Mouse (Mus musculus): Measurements from ENCODE around the gene Spred2.

DNA sequence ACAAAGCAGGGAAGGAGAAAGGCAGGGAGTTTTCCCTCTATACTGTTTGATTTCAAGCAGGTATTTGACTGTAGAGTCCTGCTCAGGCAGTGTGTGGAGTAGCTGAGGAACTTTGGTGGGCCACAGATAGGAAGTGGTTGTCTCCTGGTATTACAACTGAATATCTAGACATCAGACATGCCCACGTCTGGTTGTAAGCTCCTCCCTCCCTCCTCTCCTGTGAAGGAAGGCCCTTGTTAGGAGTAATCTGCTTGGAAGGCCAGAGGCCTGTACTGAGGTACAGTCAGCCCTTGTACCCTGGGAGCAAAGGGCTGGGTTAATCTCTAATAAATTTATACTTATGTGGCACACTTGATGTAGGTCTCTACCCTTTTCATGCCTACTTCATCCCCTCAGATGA is 69.6 kb downstream of the Spred2 start:
- TF ChIP-seq CTCF (IDR thresholded peaks at IDR 0.05; ENCODE audit: low read depth, low read length) (no peak), GATA1 (IDR thresholded peaks at IDR 0.05; ENCODE audit: borderline replicate concordance, low read length) (no peak), TAL1 (conservative IDR thresholded peaks at IDR 0.05; ENCODE audit: low read depth, low read length) (no peak)

Measured in G1E (cell line).